In genomic region chr16:11201740-11202394, GRCm38 (mm10) we compare ENCODE assay signal across 7 mouse cellular contexts. TPM values are rescaled to one million over a fixed set of nuclear protein-coding genes. Genes with fewer than 3 reads are reported as not detected.
A peak's percentile ranks its signal among the peaks of the same experiment; 100 is the strongest.
DNase-seq lines count a peak whose midpoint lies in the region; ATAC-seq and TF ChIP-seq lines count a peak whose summit lies in the region.

No protein-coding gene starts in this region.

- H3K36me3 ChIP-seq in neural tube, embryonic 11.5 days (ENCODE audit: control insufficient read depth, insufficient read depth, low read length) = peaks cover 10% of the 10 kb centered on the region
- peaks cover 46% of the 10 kb centered on the region for H3K36me3 ChIP-seq in forebrain, embryonic 14.5 days (ENCODE audit: control insufficient read depth, insufficient read depth, low read length)
- H3K36me3 ChIP-seq in limb, embryonic 15.5 days = peaks cover 44% of the 10 kb centered on the region
- H3K36me3 ChIP-seq in stomach, postnatal 0 days (ENCODE audit: control insufficient read depth, insufficient read depth, low read length) = peaks cover 9% of the 10 kb centered on the region

- ATAC-seq in neural tube, embryonic 11.5 days (ENCODE audit: insufficient read depth, low FRiP score, low TSS enrichment) = no peak
- no peak for ATAC-seq in forebrain, embryonic 14.5 days
- ATAC-seq in limb, embryonic 15.5 days (ENCODE audit: insufficient number of reproducible peaks, low FRiP score, low TSS enrichment, low read depth) = no peak
- no peak for ATAC-seq in stomach, postnatal 0 days (ENCODE audit: low FRiP score, low TSS enrichment)

- no peak for DNase-seq in neural tube, embryonic 11.5 days (ENCODE audit: low spot score)
- no peak for DNase-seq in neural tube, embryonic 10.5 days (ENCODE audit: extremely low spot score, low spot score)
- no peak for DNase-seq in forebrain, embryonic 14.5 days (ENCODE audit: low spot score)
- no peak for DNase-seq in stomach, postnatal 0 days (ENCODE audit: low spot score)
- no peak for DNase-seq in frontal cortex, postnatal 10 days (ENCODE audit: low spot score in 2 of 2)
- DNase-seq in urinary bladder, adult 2 months (ENCODE audit: low spot score) = no peak

- H3K9me3 ChIP-seq in neural tube, embryonic 11.5 days (ENCODE audit: control insufficient read depth, low read length) = no peaks in the 10 kb centered on the region
- no peaks in the 10 kb centered on the region for H3K9me3 ChIP-seq in forebrain, embryonic 14.5 days (replicated peaks; ENCODE audit: control insufficient read depth, low read length)
- H3K9me3 ChIP-seq in limb, embryonic 15.5 days = no peaks in the 10 kb centered on the region
- H3K9me3 ChIP-seq in stomach, postnatal 0 days (ENCODE audit: control insufficient read depth, low read length) = no peaks in the 10 kb centered on the region

- H3K27ac ChIP-seq in neural tube, embryonic 11.5 days (ENCODE audit: low read depth, low read length) = no peak overlapping the region
- no peak overlapping the region for H3K27ac ChIP-seq in forebrain, embryonic 14.5 days (ENCODE audit: low read depth, low read length)
- H3K27ac ChIP-seq in limb, embryonic 15.5 days = no peak overlapping the region
- no peak overlapping the region for H3K27ac ChIP-seq in stomach, postnatal 0 days (replicated peaks)

- H3K4me3 ChIP-seq in neural tube, embryonic 11.5 days (ENCODE audit: low read depth, low read length) = peak overlapping the region; percentile 84
- peak overlapping the region; percentile 89 for H3K4me3 ChIP-seq in forebrain, embryonic 14.5 days (ENCODE audit: low read depth, low read length)
- peak overlapping the region; percentile 73 for H3K4me3 ChIP-seq in limb, embryonic 15.5 days
- peak overlapping the region; percentile 68 for H3K4me3 ChIP-seq in stomach, postnatal 0 days (ENCODE audit: low read depth, low read length)

- no peak overlapping the region for H3K9ac ChIP-seq in neural tube, embryonic 11.5 days (ENCODE audit: low read length)
- peak overlapping the region; percentile 89 for H3K9ac ChIP-seq in forebrain, embryonic 14.5 days (ENCODE audit: low read length)
- no peak overlapping the region for H3K9ac ChIP-seq in limb, embryonic 15.5 days
- H3K9ac ChIP-seq in stomach, postnatal 0 days (ENCODE audit: low read length) = no peak overlapping the region

- TF ChIP-seq CTCF in stomach, postnatal 0 days (IDR thresholded peaks at IDR 0.05; ENCODE audit: low read depth) = peak; percentile 33; the same call in 1 of the 2 replicates

- H3K27me3 ChIP-seq in neural tube, embryonic 11.5 days (ENCODE audit: control insufficient read depth, insufficient read depth, low read length) = no peaks in the 10 kb centered on the region
- H3K27me3 ChIP-seq in forebrain, embryonic 14.5 days (replicated peaks; ENCODE audit: control insufficient read depth, insufficient read depth, low read length) = no peaks in the 10 kb centered on the region
- no peaks in the 10 kb centered on the region for H3K27me3 ChIP-seq in limb, embryonic 15.5 days
- no peaks in the 10 kb centered on the region for H3K27me3 ChIP-seq in stomach, postnatal 0 days (ENCODE audit: control insufficient read depth, insufficient read depth, low read length)

- TF ChIP-seq EP300 in stomach, postnatal 0 days (optimal IDR thresholded peaks at IDR 0.05) = no peak

- H3K4me1 ChIP-seq in neural tube, embryonic 11.5 days (ENCODE audit: control insufficient read depth, insufficient read depth, low read length) = peaks cover 10% of the 10 kb centered on the region
- peaks cover 16% of the 10 kb centered on the region for H3K4me1 ChIP-seq in forebrain, embryonic 14.5 days (ENCODE audit: control insufficient read depth, insufficient read depth, low read length)
- H3K4me1 ChIP-seq in limb, embryonic 15.5 days = peaks cover 28% of the 10 kb centered on the region
- H3K4me1 ChIP-seq in stomach, postnatal 0 days (replicated peaks; ENCODE audit: control insufficient read depth, insufficient read depth) = no peaks in the 10 kb centered on the region

- H3K4me2 ChIP-seq in neural tube, embryonic 11.5 days (ENCODE audit: low read depth) = peak overlapping the region; percentile 73
- H3K4me2 ChIP-seq in forebrain, embryonic 14.5 days (ENCODE audit: low read length) = peak overlapping the region; percentile 97
- H3K4me2 ChIP-seq in limb, embryonic 15.5 days = peak overlapping the region; percentile 82
- peak overlapping the region; percentile 88 for H3K4me2 ChIP-seq in stomach, postnatal 0 days (replicated peaks; ENCODE audit: low read depth)

- WGBS in neural tube, embryonic 11.5 days = 67% methylated on average over 6 of the region's 6 CpGs
- 70% methylated on average over 6 of the region's 6 CpGs for WGBS in forebrain, embryonic 14.5 days
- WGBS in limb, embryonic 15.5 days = 70% methylated on average over 6 of the region's 6 CpGs
- WGBS in stomach, postnatal 0 days = 73% methylated on average over 6 of the region's 6 CpGs

RNA-seq across cellular contexts. Expression of gene Rsl1d1, which starts 1.3 kb away (rescaled TPM):
- polyA plus RNA-seq in neural tube, embryonic 11.5 days (2014; fragmentation: Nextera tagmentation; extraction: Ambion mirVana) = 244 TPM in 2 replicates
- polyA plus RNA-seq in forebrain, embryonic 14.5 days (2014; fragmentation: Nextera tagmentation; extraction: Ambion mirVana) = 192 and 195 TPM in 2 replicates
- polyA plus RNA-seq in limb, embryonic 15.5 days (2015; fragmentation: Nextera tagmentation; extraction: Ambion mirVana) = 156 and 160 TPM in 2 replicates
- polyA plus RNA-seq in stomach, postnatal 0 days (2015; fragmentation: Nextera tagmentation; extraction: Ambion mirVana) = 90.4 and 91.7 TPM in 2 replicates
- polyA plus RNA-seq in urinary bladder, adult 2 months (2012; rRNA removed) = 50.0 and 50.9 TPM in 2 replicates

RNA-seq across cellular contexts. Expression of gene Zc3h7a, which starts 25.7 kb away (rescaled TPM):
- 93.5 and 95.3 TPM in 2 replicates for polyA plus RNA-seq in neural tube, embryonic 11.5 days (2014; fragmentation: Nextera tagmentation; extraction: Ambion mirVana)
- 58.0 and 71.8 TPM in 2 replicates for polyA plus RNA-seq in forebrain, embryonic 14.5 days (2014; fragmentation: Nextera tagmentation; extraction: Ambion mirVana)
- 99.4 and 102 TPM in 2 replicates for polyA plus RNA-seq in limb, embryonic 15.5 days (2015; fragmentation: Nextera tagmentation; extraction: Ambion mirVana)
- polyA plus RNA-seq in stomach, postnatal 0 days (2015; fragmentation: Nextera tagmentation; extraction: Ambion mirVana) = 36.7 and 37.4 TPM in 2 replicates
- 141 and 178 TPM in 2 replicates for polyA plus RNA-seq in urinary bladder, adult 2 months (2012; rRNA removed)

RNA-seq across cellular contexts. Expression of gene Gspt1, which starts 52.3 kb away (rescaled TPM):
- 101 and 103 TPM in 2 replicates for polyA plus RNA-seq in neural tube, embryonic 11.5 days (2014; fragmentation: Nextera tagmentation; extraction: Ambion mirVana)
- polyA plus RNA-seq in forebrain, embryonic 14.5 days (2014; fragmentation: Nextera tagmentation; extraction: Ambion mirVana) = 50.7 and 61.9 TPM in 2 replicates
- 60.8 and 75.5 TPM in 2 replicates for polyA plus RNA-seq in limb, embryonic 15.5 days (2015; fragmentation: Nextera tagmentation; extraction: Ambion mirVana)
- 44.6 and 46.4 TPM in 2 replicates for polyA plus RNA-seq in stomach, postnatal 0 days (2015; fragmentation: Nextera tagmentation; extraction: Ambion mirVana)
- polyA plus RNA-seq in urinary bladder, adult 2 months (2012; rRNA removed) = 44.5 and 55.8 TPM in 2 replicates
